Mouse (Mus musculus): ENCODE results near the gene Ank3. TPM values are rescaled to one million over a fixed set of nuclear protein-coding genes. Genes with fewer than 3 reads are reported as not detected.

Gene Ank3
- total and polyA plus RNA-seq, 3 experiments: 3.2 to 6.7 TPM; not detected in 1

DNA sequence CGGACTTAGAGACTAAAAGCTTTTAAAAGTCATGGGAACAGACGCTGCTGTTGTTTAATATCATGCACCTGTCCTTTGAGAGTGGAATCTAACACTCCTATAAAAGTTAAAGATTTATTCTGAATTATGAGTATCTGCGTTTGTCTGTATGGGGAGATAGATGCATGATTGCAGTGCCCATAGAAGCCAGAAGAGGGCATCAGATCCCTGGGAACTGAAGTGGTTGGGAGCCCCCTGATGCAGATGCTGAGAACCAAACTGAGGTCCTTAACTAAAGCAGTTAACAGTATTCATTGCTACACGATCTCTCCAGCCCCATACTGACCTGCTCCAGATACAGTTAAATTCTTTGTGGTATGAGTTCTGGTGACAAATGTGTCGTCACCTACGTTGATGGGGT, 240.6 kb downstream of the Ank3 start:
- DNase-seq (ENCODE audit: low read depth, low spot score): no peak
- Histone ChIP-seq H3K9me3 (replicated peaks; ENCODE audit: insufficient read depth, low read length) (no peaks in the 10 kb centered on the region), H3K27ac (ENCODE audit: control insufficient read depth, low read depth, low read length) (no peak overlapping the region)

DNA sequence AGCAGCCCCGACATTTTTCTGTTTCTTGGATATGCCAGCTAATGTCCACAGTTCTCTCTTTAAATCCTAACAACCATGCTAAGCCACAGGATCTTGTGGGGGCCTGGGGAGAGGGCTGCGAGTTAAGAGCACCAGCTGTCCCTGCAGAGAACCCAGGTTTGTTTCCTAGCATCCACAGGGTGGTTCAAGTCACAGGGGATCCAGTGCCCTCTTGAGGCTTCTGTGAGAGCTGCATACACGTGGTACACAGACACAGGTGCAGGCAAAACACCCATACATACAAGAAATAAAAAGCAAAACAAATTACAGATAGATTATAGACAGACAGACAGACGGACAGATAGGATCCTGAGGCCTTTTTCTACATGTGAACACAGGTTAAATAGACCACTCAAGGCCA, 242.0 kb downstream of the Ank3 start:
- TF ChIP-seq E2F4 (IDR thresholded peaks at IDR 0.05; ENCODE audit: borderline replicate concordance, low read depth, low read length) (no peak), CHD1 (IDR thresholded peaks at IDR 0.05; ENCODE audit: low read depth, low read length) (no peak), TAL1 (IDR thresholded peaks at IDR 0.05; ENCODE audit: low read length) (no peak), BHLHE40 (IDR thresholded peaks at IDR 0.05; ENCODE audit: borderline replicate concordance, low read depth, low read length) (no peak), POLR2AphosphoS5 (IDR thresholded peaks at IDR 0.05; ENCODE audit: borderline replicate concordance, low read depth, low read length) (no peak), USF1 (IDR thresholded peaks at IDR 0.05; ENCODE audit: low read depth, low read length) (no peak), JUND (IDR thresholded peaks at IDR 0.05; ENCODE audit: low read depth, low read length) (no peak), MYB (IDR thresholded peaks at IDR 0.05; ENCODE audit: low read depth, low read length) (no peak), TBP (IDR thresholded peaks at IDR 0.05; ENCODE audit: low read depth, low read length) (no peak), MAZ (IDR thresholded peaks at IDR 0.05; ENCODE audit: low read depth, low read length) (no peak), GABPA (IDR thresholded peaks at IDR 0.05; ENCODE audit: low read depth, low read length) (no peak), ZMIZ1 (IDR thresholded peaks at IDR 0.05; ENCODE audit: low read depth, low read length) (no peak)
- Histone ChIP-seq H3K36me3 (ENCODE audit: control insufficient read depth in 1 of 2, insufficient read depth in 2 of 2, low read length in 2 of 2) (no peaks in the 10 kb centered on the region), H3K4me3 (ENCODE audit: control insufficient read depth in 1 of 2, insufficient read depth in 1 of 2, low read depth in 2 of 2, low read length in 2 of 2) (no peak overlapping the region), H3K4me1 (ENCODE audit: control insufficient read depth in 1 of 2, insufficient read depth in 2 of 2, low read length in 2 of 2) (no peaks in the 10 kb centered on the region), H3K27ac (ENCODE audit: control insufficient read depth, low read depth, low read length) (no peak overlapping the region), H3K9ac (ENCODE audit: control insufficient read depth, low read depth, low read length, poor library complexity, severe bottlenecking) (no peak overlapping the region), H3K27me3 (ENCODE audit: control insufficient read depth in 1 of 2, insufficient read depth in 2 of 2, low read length in 2 of 2) (no peaks in the 10 kb centered on the region), H3K9me3 (replicated peaks; ENCODE audit: insufficient read depth, low read length) (no peaks in the 10 kb centered on the region), H3K79me2 (ENCODE audit: control insufficient read depth, insufficient read depth, low read length, poor library complexity) (no peaks in the 10 kb centered on the region)
- no peak for DNase-seq (ENCODE audit: low read depth, low spot score)

More for the DNA sequence above, 240.6 kb downstream of the Ank3 start:
- H3K27me3 ChIP-seq (ENCODE audit: control insufficient read depth in 1 of 2, insufficient read depth in 2 of 2, low read length in 2 of 2): no peaks in the 10 kb centered on the region
- H3K79me2 ChIP-seq (ENCODE audit: control insufficient read depth, insufficient read depth, low read length, poor library complexity): no peaks in the 10 kb centered on the region
- TF ChIP-seq NELFE (IDR thresholded peaks at IDR 0.05; ENCODE audit: low read depth, low read length): no peak
- no peak for TF ChIP-seq MEF2A (IDR thresholded peaks at IDR 0.05; ENCODE audit: extremely low read depth, insufficient replicate concordance, low read depth, low read length, poor library complexity, severe bottlenecking)
- no peak for TF ChIP-seq E2F4 (IDR thresholded peaks at IDR 0.05; ENCODE audit: borderline replicate concordance, low read depth, low read length)
- no peak for TF ChIP-seq BHLHE40 (IDR thresholded peaks at IDR 0.05; ENCODE audit: borderline replicate concordance, low read depth, low read length)
- no peak for TF ChIP-seq RAD21 (IDR thresholded peaks at IDR 0.05; ENCODE audit: low read depth, low read length)
- 0 out of 6 replicates have a peak, but pooled peaks of 2 of the 3 experiments have one; percentile 6 to 8 for TF ChIP-seq CTCF (IDR thresholded peaks at IDR 0.05 in 2 of 3, conservative IDR thresholded peaks at IDR 0.05 in 1 of 3; ENCODE audit: control insufficient read depth in 1 of 3, insufficient read depth in 1 of 3, low read depth in 2 of 3, low read length in 3 of 3, poor library complexity in 1 of 3, severe bottlenecking in 1 of 3)
- H3K4me3 ChIP-seq (ENCODE audit: control insufficient read depth in 1 of 2, insufficient read depth in 1 of 2, low read depth in 2 of 2, low read length in 2 of 2): no peak overlapping the region
- no peaks in the 10 kb centered on the region for H3K4me1 ChIP-seq (ENCODE audit: control insufficient read depth in 1 of 2, insufficient read depth in 2 of 2, low read length in 2 of 2)
- no peaks in the 10 kb centered on the region for H3K36me3 ChIP-seq (ENCODE audit: control insufficient read depth in 1 of 2, insufficient read depth in 2 of 2, low read length in 2 of 2)
- no peak overlapping the region for H3K9ac ChIP-seq (ENCODE audit: control insufficient read depth, low read depth, low read length, poor library complexity, severe bottlenecking)

Measured in MEL (cell line).